Mouse (Mus musculus): ENCODE data around the gene Cyp1b1.

The Cyp1b1 gene

GRCm38 (mm10) chr17:79713643-79714367 lies 1.1 kb downstream of the Cyp1b1 start:
- no peak for DNase-seq (ENCODE audit: low spot score in 2 of 2)

GRCm38 (mm10) chr17:79713276-79713642 lies 1.6 kb downstream of the Cyp1b1 start:
- no peak for DNase-seq (ENCODE audit: low spot score in 2 of 2)

GRCm38 (mm10) chr17:79712536-79712935 lies 2.3 kb downstream of the Cyp1b1 start:
- no peak for DNase-seq (ENCODE audit: low spot score in 2 of 2)

GRCm38 (mm10) chr17:79711944-79712343 lies 2.9 kb downstream of the Cyp1b1 start:
- DNase-seq (ENCODE audit: low spot score in 2 of 2), result no peak

GRCm38 (mm10) chr17:79710246-79710842 lies 4.5 kb downstream of the Cyp1b1 start:
- DNase-seq (ENCODE audit: low spot score in 2 of 2), result no peak

- no peak for DNase-seq (ENCODE audit: low spot score in 2 of 2)
Measured at GRCm38 (mm10) chr17:79709718-79710117, 5.1 kb downstream of the Cyp1b1 start.

GRCm38 (mm10) chr17:79708168-79708567 lies 6.7 kb downstream of the Cyp1b1 start:
- DNase-seq (ENCODE audit: low spot score in 2 of 2), result no peak

GRCm38 (mm10) chr17:79705671-79706455 lies 9.0 kb downstream of the Cyp1b1 start:
- DNase-seq (ENCODE audit: low spot score in 2 of 2), result no peak

- DNase-seq (ENCODE audit: low spot score in 2 of 2), result no peak
Measured at GRCm38 (mm10) chr17:79700871-79701270, 14.0 kb downstream of the Cyp1b1 start.

GRCm38 (mm10) chr17:79699197-79699596 lies 15.7 kb downstream of the Cyp1b1 start:
- DNase-seq (ENCODE audit: low spot score in 2 of 2), result no peak

- no peak for DNase-seq (ENCODE audit: low spot score in 2 of 2)
Measured at GRCm38 (mm10) chr17:79695541-79695940, 19.3 kb downstream of the Cyp1b1 start.

GRCm38 (mm10) chr17:79695106-79695505 lies 19.8 kb downstream of the Cyp1b1 start:
- no peak for DNase-seq (ENCODE audit: low spot score in 2 of 2)

- DNase-seq (ENCODE audit: low spot score in 2 of 2), result no peak
Measured at GRCm38 (mm10) chr17:79670837-79671236, 44.0 kb downstream of the Cyp1b1 start.

GRCm38 (mm10) chr17:79664106-79664417 lies 50.8 kb downstream of the Cyp1b1 start:
- DNase-seq (ENCODE audit: low spot score in 2 of 2), result no peak

- DNase-seq (ENCODE audit: low spot score in 2 of 2), result no peak
Measured at GRCm38 (mm10) chr17:79663393-79664105, 51.3 kb downstream of the Cyp1b1 start.

- DNase-seq (ENCODE audit: low spot score in 2 of 2), result no peak
Measured at GRCm38 (mm10) chr17:79661848-79662247, 53.0 kb downstream of the Cyp1b1 start.

- DNase-seq (ENCODE audit: low spot score in 2 of 2), result peak; percentile 28 to 81
Measured at GRCm38 (mm10) chr17:79661387-79661786, 53.5 kb downstream of the Cyp1b1 start.

GRCm38 (mm10) chr17:79658863-79659262 lies 56.0 kb downstream of the Cyp1b1 start:
- DNase-seq (ENCODE audit: low spot score in 2 of 2), result no peak

GRCm38 (mm10) chr17:79658452-79658851 lies 56.4 kb downstream of the Cyp1b1 start:
- no peak for DNase-seq (ENCODE audit: low spot score in 2 of 2)

GRCm38 (mm10) chr17:79657785-79658184 lies 57.1 kb downstream of the Cyp1b1 start:
- no peak for DNase-seq (ENCODE audit: low spot score in 2 of 2)

- no peak for DNase-seq (ENCODE audit: low spot score in 2 of 2)
Measured at GRCm38 (mm10) chr17:79654187-79654586, 60.7 kb downstream of the Cyp1b1 start.

- no peak for DNase-seq (ENCODE audit: low spot score in 2 of 2)
Measured at GRCm38 (mm10) chr17:79653171-79653570, 61.7 kb downstream of the Cyp1b1 start.
